Mouse (Mus musculus): ENCODE results near the gene Hgf.

Hgf gene

DNA sequence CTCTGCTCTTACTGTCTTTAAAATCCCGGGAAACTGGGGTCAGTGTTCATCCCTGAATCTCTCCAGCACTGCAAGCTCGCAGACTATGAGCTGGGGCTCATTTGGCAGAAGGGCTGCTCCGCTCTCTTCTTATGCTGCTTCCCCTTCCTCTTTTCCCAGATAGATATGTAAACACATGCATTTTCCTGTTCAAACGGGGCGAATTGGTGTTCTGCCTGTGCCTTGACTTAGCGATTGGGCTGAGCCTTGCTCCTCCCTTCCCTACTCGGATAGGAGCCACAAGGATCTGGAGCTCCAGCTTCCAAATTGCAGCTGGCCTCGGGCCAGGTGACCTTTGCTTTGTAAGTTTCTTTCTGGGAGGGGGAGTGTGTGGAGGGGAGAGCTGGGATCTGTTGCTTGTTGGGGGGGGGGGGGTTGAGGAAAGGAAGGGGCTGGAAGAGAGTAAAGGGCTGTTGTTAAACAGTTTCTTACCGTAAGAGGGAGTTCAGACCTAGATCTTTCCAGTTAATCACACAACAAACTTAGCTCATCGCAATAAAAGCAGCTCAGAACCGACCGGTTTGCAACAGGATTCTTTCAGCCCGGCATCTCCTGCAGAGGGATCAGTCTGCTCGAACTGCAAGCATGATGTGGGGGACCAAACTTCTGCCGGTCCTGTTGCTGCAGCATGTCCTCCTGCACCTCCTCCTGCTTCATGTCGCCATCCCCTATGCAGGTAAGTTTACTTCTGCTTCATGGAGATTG is at the start of gene Hgf:
Hgf (plus strand) TSS at position 192 of the 744 bp plus-strand sequence.
- peak; percentile 15 to 32 for DNase-seq

DNA sequence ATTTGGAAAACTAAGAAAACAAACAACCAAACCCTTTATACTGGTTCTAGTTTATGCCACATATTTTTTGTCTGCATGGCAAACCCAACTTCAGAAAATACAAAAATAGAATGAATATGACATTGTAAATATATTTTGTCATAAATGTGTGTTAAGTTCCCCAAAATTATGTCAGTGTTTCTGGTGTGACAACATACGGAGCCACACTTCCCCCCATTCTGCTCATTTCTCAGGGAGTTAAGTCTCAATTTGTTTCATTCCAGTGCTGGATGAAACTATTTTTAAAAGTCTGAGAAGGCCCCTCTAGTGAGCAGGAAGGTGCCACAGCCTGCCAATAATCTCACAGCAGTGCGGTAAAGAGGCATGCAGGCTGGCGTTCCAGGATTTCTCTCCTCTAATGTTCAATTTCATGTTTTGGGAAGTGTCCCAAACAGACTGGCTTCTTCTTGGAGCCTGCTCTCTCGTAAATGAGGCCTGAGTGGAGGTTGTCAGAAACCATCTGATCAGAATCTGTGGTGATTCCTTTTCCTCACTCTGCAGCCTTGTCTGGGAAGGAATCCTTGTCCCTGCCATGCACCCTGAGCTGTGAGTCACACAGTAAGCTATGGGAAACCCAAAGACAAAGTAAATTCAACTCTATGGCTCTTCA is 46.5 kb upstream of the Hgf start:
- peak in 1 of 2 experiments; percentile 4 for DNase-seq

DNA sequence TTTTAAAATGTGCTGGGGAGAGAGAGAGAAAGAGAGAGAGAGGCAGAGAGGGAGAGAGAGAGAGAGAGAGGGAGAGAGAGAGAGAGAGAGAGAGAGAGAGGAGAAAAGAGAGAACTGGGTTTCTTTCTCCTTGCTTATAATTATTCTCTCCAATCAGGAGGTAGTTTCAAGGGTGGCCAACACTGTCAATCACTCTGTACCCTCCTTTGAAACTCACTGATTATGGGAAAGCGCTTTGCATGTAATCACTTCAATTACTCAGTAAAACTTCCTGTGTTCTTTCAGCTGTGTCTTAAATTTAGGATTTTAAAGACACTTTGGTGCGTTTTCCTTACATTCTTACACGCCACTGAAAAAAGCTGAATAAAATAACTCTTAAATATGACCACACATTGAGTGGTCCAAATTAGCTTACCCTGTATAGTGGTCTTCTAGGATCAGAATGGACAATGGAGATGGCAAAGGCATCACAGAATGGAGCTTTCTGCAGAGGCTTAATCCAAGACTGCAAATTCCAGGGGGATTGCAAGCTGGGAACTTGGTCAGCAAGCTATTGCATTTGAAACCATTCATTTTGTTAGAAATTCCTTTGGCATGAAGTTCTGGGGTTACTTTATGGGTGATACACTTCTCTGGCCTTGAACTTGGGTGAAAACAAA is 21.5 kb upstream of the Hgf start:
- DNase-seq, result no peak

DNA sequence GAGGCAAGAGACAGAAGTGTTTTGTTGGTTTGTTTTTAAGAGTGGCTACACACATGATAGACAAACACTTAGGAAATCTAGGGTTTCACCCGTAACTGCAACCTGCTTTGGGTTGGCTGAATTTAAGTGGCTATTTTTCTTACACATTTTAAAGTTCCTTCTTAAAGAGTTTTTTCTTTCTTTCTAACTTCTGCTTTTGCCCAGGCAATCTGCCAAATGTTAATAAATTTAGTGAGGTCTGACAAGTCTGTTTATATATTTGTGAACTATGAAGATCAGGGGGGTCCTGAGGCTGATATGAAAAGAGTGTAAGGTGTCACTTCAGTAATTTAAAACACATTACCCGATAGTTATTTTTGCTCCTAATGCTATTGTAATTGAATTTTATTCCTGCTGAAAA is 15.2 kb upstream of the Hgf start:
- DNase-seq, result no peak

DNA sequence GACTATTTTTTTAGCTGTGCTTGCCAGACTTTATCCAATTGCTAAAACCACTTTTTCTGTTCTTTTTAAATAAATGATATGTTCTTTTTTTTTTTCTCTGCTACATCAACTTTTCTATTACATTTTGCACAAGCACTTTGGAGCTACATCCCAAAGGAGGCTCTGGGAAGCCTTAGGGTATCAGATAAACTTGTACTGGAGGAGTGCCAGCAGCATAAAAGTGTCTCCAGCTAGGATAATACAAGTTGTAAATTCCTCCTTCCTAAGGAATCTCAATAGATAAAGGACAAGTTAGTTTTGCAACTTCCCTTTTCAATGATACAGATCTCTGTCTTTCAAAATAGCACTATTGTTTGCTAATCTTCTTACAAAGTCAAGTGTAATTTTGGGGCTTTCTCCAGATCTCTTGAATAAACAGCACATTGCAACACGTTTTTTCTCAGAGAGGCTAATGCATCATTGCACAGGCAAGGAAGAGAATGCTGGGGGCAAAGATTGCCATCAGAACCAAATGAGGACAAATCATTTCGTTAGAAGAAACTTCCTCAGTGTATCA is 11.7 kb upstream of the Hgf start:
- no peak for DNase-seq

DNA sequence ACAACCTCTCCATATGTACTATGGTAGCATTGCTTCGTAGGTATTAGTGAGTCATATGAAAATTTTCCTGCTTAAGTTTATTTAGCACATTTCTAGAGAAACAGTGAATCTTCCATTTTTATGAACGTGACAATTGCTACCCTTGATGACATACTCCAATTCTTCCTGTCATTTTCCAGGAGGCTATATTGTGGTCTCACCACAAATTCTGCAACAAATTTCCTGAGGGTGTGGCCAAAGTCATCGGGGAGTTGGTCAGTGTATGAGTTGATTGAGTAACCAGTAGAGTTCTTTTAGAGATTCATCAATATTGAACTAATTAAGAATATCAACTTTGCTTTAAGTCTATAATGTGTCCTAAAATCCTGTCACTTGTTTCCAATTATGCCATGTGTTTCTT is 5.8 kb upstream of the Hgf start:
- DNase-seq, result no peak

DNA sequence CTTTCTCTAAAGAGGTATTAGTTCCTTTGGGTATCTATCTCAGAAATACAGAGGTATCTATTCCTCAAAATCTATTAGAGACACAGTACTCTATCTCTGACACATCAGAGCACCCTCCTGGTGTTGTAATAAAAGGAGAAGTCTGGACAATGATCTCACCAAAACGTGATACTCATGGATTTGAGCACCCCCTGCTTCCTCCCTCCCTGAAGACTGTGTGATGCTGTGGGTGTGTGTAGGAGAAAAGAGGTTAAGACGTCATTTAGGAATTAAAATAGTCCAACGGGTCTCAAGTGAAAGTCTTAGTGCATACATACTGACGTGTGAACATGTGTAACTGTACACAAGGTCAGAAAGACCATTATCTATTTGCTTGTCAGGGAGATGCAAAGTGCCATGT is 648 bp upstream of the Hgf start:
- no peak for DNase-seq

DNA sequence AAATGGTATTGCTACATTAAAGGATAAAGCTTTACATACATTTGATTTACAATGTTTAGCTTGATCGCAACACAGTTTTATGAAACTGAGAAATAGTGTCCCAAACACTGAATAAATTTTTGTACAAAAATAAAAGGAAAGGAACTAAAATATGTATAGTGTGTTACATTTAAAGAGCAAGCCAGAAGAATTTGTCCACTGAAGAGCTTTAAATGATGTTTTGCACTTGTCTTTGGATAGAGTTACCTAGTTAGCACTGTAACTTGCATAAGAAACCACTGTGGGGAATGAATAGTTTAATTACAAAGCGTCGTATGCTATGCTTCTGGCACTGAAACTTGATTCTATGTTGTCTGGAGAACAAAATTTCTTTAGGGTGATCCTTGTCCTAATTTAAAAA is 7.0 kb downstream of the Hgf start:
- DNase-seq, result no peak

DNA sequence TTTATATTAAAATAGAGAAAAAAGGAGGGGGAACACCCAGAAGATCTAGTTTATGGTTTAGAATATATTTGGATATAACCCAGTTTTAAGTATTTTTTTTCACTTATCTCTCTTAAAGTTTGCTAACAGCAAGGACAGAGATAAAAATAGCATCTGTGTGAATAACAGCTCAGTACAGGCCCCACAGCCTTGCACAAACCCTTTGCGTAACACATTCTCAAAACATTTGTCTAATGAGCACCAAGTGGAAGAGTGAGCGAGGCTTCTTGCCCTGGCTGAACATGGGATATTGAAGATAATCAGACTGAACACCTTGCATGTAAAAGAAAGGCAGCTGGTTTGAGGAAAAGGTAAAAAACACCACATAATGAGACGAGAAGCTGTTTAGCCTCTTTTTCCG is 15.7 kb downstream of the Hgf start:
- DNase-seq, result no peak

DNA sequence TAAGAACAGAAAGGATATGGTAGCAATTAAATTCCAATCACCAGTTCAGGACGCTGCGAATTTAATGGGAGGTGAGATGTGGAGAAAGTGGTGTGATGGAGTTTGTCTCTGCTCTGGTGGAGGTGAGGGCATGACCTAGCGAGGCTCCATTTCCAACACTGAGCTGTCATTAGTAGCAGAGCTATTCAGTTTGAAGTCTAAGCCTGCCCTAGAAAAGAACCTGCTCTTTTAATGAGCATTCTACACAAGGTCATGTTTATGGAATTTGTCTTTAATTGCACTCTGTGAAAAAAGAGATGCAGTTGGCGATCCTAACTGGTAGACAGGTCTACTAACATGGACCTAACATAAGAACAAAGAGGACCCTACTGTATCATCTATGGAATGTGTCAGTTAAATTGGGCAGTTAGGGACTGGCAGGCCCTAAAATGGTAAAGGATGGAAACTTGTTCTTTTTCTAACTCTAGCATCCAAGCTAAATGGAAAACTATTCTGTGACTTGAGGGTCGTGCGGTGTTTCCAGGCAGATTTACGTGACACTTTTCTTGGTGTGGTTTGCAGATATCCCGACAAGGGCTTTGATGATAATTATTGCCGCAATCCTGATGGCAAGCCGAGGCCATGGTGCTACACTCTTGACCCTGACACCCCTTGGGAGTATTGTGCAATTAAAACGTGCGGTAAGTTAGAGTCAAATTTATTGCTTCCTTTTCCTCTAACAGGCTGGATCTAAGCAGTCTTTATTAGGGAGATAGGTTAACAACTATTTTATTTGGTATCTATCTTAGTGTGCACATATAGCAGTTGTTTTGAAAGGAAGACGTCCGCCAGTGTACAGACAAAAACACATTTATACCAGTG is 24.8 kb downstream of the Hgf start:
- DNase-seq, result no peak

DNA sequence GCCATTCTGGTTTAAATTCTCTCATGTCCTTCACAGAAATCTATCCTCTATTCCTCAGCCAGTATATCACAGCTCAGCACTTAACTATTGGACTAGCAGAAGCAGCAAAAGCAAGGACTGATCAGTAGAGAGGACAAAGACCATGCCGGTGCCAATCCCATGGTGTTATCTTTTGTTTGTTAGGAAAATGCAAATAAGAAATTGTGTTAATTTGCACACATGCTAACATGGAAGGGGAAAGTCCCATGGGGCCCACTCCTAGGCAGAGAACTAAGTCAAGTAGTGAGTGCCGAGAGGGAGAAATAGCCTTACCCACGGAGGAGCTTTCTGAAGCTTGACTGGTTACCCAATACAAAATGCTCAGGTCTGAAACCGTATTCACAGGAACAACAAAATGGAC is 42.4 kb downstream of the Hgf start:
- DNase-seq, result no peak

DNA sequence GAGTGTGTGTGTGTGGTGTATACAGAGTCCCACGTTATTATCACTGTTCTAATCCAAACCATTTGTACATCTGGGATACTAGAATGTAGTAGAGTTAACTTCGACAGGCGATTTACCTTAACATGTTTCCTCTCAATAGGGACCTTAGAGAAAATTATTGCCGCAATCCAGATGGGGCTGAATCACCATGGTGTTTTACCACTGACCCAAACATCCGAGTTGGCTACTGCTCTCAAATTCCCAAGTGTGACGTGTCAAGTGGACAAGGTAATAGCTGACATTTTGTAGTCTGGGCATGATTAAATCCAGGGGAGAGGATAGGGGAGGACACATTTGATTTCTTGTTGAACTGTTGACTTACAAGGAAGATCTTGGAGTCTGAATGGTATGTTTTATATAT is 44.7 kb downstream of the Hgf start:
- no peak for DNase-seq

DNA sequence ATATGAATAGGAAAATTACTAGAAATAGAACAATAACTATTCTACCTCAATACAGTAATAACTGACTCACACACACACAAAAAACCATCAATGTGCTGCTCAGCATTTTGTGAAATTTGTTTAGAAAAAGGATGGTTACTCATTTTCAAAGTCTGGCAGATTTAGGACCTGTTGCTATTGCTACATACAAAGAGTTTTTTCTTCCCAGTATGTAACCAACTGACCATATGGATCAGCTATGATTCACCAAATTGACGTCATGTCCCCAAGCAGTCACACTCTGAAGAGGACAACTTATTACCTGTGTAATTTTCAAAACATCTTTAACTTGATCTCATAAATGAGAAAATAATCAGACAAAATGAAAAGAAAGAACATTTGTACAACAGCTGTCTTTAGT is 48.2 kb downstream of the Hgf start:
- no peak for DNase-seq

DNA sequence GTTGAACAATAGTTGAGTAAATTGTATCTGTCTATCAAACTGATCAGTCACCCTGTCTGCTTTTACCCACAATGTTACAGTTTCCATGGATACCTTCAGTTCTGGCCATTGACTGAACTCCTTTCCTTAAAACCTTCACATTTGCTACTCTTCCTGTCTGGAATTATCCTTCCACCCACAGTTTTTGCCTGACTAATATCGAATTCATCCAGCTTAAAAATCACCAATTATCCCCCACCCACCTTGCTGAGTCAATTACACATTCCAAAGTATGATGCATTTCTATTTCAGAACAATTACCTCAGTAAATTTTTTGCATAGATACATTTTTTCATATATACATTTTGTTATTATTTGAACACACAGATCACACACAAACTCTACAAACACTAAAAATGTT is 79.7 kb downstream of the Hgf start:
- DNase-seq, result no peak

DNA sequence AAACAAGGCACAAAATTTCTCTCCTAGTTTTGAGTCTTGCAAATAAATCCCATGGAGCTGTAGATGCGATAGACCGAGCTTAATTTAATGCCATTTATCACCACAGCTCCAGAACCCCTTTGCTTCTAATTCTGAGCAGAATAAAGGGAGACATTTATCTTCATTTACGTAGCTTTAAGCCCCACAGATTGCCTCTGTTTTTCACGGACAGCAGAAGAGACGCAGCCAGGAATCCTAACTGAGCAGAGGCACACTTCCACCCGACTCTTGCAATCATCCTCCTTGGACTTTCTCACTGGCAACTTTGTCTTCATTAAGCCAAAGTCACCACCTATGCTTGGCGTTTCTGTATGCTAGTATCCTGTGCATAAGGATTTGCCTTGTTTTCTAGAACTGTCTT is 93.1 kb downstream of the Hgf start:
- DNase-seq, result no peak

DNA sequence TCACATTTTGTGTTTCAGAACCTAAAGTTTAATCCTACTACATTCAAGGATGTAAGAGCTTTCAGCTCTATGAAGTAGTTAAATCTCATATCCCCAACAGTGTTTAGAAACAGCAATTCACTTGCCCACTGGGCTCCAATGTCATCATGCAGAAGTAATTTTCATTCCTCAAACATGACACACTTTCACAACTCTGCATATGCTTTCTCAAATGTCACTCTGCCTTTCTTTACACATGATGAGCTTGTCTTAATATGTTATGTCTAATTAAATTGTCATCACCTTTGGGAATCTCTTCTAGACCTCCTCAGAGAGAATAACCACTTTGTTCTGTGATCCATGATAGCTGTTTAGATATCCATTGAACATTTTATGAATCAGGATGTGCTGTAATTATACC is 94.4 kb downstream of the Hgf start:
- DNase-seq, result no peak

DNA sequence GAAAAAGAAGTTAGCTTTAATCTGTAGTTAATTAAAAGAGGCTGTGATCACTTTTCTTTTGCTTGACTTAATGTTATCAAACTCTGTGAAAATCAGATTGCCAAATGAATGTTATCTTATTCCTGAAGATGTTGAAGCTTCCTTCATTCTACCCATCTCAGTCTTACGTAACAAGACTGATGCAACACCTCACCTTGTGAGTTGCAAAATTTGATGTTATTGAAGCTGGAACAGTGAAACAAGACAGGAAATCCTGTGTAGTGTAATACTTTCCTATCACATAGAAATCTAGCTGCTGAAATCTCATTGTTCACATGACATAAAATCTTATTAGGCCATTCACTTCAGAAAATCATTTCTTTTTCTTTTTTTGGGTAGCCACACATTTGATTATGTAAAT is 96.9 kb downstream of the Hgf start:
- DNase-seq, result no peak

DNA sequence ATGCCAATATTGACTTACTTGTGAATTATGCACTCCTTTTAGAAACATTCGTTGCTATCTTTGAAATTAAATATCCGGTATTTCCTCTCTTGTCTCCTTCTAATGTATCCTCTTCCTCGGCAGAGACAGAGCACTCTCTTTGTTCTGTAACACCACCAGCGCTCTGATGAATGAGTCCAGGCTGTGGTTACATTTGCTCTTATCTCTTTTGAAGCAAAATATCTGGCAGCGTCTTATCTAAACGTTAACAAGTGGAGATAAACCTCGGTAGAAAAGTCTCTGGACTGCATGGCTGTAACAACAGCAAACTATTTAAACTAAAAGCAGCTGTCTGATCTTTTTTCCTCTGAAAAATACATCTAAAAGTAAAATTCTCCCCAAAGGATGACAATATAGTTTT is 100.7 kb downstream of the Hgf start:
- DNase-seq, result no peak
